Mouse (Mus musculus) small intestine, adult 2 months (tissue): ENCODE measurements around the gene Nsg2.

Source experiments
- CTCF ChIP-seq: fragments of 200-500 bp; IDR thresholded peaks from 2 replicates; pipeline ENCODE4 v1.5.1; 2012; ENCODE audit warnings: low read depth, mild to moderate bottlenecking, control low read depth, inconsistent platforms, low read length, moderate library complexity, mixed read lengths; ENCODE audit not compliant: insufficient replicate concordance, insufficient read length; ENCODE audit errors: extremely low read depth
- POLR2A ChIP-seq: fragments of 200-500 bp; IDR thresholded peaks from 2 replicates; pipeline ENCODE4 v1.6.1; 2012; ENCODE audit warnings: low read depth, mild to moderate bottlenecking, control low read depth, inconsistent platforms, low read length, moderate library complexity

DNA sequence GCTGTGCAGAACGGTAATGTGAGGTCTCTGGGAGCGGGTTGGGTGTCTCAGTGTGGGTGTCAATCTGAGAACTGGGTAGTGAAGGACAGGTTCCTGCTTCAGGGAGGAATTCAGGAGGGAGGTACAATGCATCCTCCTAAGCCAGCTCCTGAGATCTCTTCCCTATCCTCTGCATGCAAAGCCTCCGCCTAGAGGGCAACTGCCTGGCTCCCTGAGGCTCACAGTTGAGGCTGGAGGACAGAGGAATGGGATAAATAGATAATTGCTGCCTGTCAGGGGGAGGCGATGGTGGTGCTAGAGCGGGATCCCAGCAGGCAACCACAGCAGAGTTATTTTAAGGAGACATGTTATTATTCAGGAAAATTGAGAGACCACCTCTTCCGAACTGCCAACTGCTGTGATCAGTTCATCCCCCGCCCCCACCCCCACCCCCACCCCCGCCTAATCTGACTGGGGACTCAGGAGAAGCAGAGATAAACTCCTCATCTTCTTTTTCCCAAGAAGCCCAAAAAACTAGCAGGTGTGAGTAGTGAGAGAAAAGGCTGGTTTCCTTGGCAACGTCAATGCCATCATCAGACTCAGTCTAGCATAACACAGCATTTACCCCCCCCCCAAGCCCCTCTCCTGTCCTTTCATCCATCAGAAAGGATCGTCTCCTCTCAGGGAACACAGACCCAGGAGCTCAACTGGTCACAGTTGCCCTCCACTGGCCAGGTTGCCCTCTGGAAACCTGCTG is 63.7 kb downstream of the Nsg2 start:
- TF ChIP-seq POLR2A, result no peak
- TF ChIP-seq CTCF, result no peak
